Mouse (Mus musculus) midbrain, postnatal 0 days (tissue): ENCODE data around the gene Dennd1a. TPM values are rescaled to one million over a fixed set of nuclear protein-coding genes. Genes with fewer than 3 reads are reported as not detected.

Experiments
- ATAC-seq: fragments of 200-750 bp; cut with Nextera tagmentation; 2 replicates; pipeline ENCODE4 v1.8.0; 2017; ENCODE audit warnings: moderate number of reproducible peaks, mild to moderate bottlenecking, moderate TSS enrichment, moderate library complexity; ENCODE audit not compliant: low FRiP score
- DNase-seq: peaks from one replicate; pipeline ENCODE4 v3.0.0-alpha.2; 2015; ENCODE audit warnings: low spot score
- H3K27ac ChIP-seq: fragments of 300-500 bp; sonication (generic); 2 replicates; pipeline ENCODE4 v1.5.1; 2014; ENCODE audit warnings: low read depth, mild to moderate bottlenecking, low read length, mixed read lengths
- H3K27me3 ChIP-seq: fragments of 300-500 bp; sonication (generic); 2 replicates; pipeline ENCODE4 v1.6.1; 2014; ENCODE audit warnings: low read length, control low read depth, mixed read lengths; ENCODE audit not compliant: insufficient read depth
- H3K36me3 ChIP-seq: fragments of 300-500 bp; sonication (generic); 2 replicates; pipeline ENCODE4 v1.6.1; 2014; ENCODE audit warnings: low read length, control low read depth, mixed read lengths; ENCODE audit not compliant: insufficient read depth
- H3K4me1 ChIP-seq: fragments of 300-500 bp; sonication (generic); 2 replicates; pipeline ENCODE4 v1.6.1; 2014; ENCODE audit warnings: mild to moderate bottlenecking, control low read depth, antibody characterized with exemption, low read length, mixed read lengths; ENCODE audit not compliant: insufficient read depth
- H3K4me2 ChIP-seq: fragments of 300-500 bp; sonication (generic); 2 replicates; pipeline ENCODE4 v1.6.1; 2014; ENCODE audit warnings: low read depth, mild to moderate bottlenecking, low read length, mixed read lengths; ENCODE audit not compliant: poor library complexity, severe bottlenecking
- H3K4me3 ChIP-seq: fragments of 300-500 bp; sonication (generic); 2 replicates; pipeline ENCODE4 v1.5.1; 2014; ENCODE audit warnings: low read depth, mild to moderate bottlenecking, low read length, moderate library complexity
- H3K9ac ChIP-seq: fragments of 300-500 bp; sonication (generic); replicated peaks from 2 replicates; pipeline ENCODE4 v1.6.1; 2014; ENCODE audit warnings: mild to moderate bottlenecking, low read length, moderate library complexity, mixed read lengths; ENCODE audit not compliant: poor library complexity, severe bottlenecking
- H3K9me3 ChIP-seq: fragments of 300-500 bp; sonication (generic); 2 replicates; pipeline ENCODE4 v1.6.1; 2016; ENCODE audit warnings: low read length, control low read depth
- CTCF ChIP-seq: IDR thresholded peaks from 2 replicates; pipeline ENCODE4 v1.5.1; 2016; ENCODE audit warnings: antibody characterized with exemption, mild to moderate bottlenecking
- whole genome bisulfite sequencing: fragments of 180-500 bp; shearing (Covaris S2); extraction: QIAGEN DNeasy Blood & Tissue Kit; methylation state at CpG from one replicate; pipeline ENCODE4 v1.1.7; 2014; 5-methylcytosine and 5-hydroxymethylcytosine counted together
- polyA plus RNA-seq: library from polyadenylated mRNA; unstranded; fragments of >200 nt; fragmentation: Nextera tagmentation; extraction: Ambion mirVana; gene quantifications from 2 replicates; pipeline ENCODE4 v1.2.1, GENCODE M21; 2015
- total RNA-seq: library from RNA; depleted of rRNA; stranded (reverse); fragments of >200 nt; gene quantifications from 2 replicates; pipeline ENCODE4 v1.2.3, GENCODE M21; 2014

Dennd1a gene
- total and polyA plus RNA-seq, 2 experiments from 2014 or later, result 15.9 to 51.1 TPM

- Histone ChIP-seq H3K36me3 (no peaks in the 10 kb centered on the region), H3K9me3 (no peaks in the 10 kb centered on the region), H3K4me1 (no peaks in the 10 kb centered on the region), H3K4me3 (no peak overlapping the region), H3K27ac (no peak overlapping the region), H3K27me3 (no peaks in the 10 kb centered on the region), H3K4me2 (no peak overlapping the region), H3K9ac (no peak overlapping the region)
- ATAC-seq (no peak), DNase-seq (no peak)
- TF ChIP-seq CTCF, result no peak
- WGBS, result 73% methylated on average over 4 of the region's 4 CpGs
These were observed 414.4 kb downstream of the Dennd1a start for GRCm38 (mm10) chr2:37872791-37873190.

- Histone ChIP-seq H3K4me1 (no peaks in the 10 kb centered on the region), H3K4me3 (no peak overlapping the region), H3K4me2 (no peak overlapping the region), H3K27me3 (no peaks in the 10 kb centered on the region), H3K36me3 (no peaks in the 10 kb centered on the region), H3K9ac (no peak overlapping the region), H3K9me3 (no peaks in the 10 kb centered on the region), H3K27ac (no peak overlapping the region)
- peak; percentile 44; the same call in 1 of the 2 replicates for ATAC-seq
- no peak for TF ChIP-seq CTCF
- peak; percentile 58 for DNase-seq
- 24% methylated on average over 6 of the region's 6 CpGs for WGBS
These were observed 417.6 kb downstream of the Dennd1a start for GRCm38 (mm10) chr2:37869628-37870027.

DNA sequence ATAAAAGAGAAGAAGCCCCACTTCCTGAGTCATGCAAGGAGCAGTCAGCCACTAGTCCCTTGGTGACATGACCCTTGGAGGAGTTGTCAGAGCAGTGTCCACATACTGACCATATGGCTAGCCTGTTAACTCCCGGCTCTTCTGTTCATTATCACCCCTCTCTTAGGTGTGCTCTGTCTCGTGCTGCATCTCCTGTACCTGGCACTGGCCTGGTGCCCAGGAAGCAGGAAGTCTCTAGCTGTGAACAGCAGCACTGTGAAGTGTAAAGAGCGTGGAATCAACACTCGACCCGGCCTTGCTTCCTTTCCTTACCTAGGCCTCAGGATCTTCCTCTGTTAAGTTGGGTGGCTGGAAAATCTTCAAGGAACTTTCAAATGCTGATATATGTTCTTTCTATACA is 419.8 kb downstream of the Dennd1a start:
- no peak for ATAC-seq
- Histone ChIP-seq H3K9ac (no peak overlapping the region), H3K4me3 (no peak overlapping the region), H3K9me3 (no peaks in the 10 kb centered on the region), H3K27ac (no peak overlapping the region), H3K27me3 (no peaks in the 10 kb centered on the region), H3K4me2 (no peak overlapping the region), H3K4me1 (no peaks in the 10 kb centered on the region), H3K36me3 (no peaks in the 10 kb centered on the region)
- no peak for DNase-seq
- no peak for TF ChIP-seq CTCF
- WGBS, result 82% methylated on average over 5 of the region's 5 CpGs

GRCm38 (mm10) chr2:37857472-37857871 is 429.7 kb downstream of the Dennd1a start:
- DNase-seq, result no peak
- Histone ChIP-seq H3K4me2 (no peak overlapping the region), H3K9me3 (no peaks in the 10 kb centered on the region), H3K4me1 (no peaks in the 10 kb centered on the region), H3K9ac (no peak overlapping the region), H3K4me3 (no peak overlapping the region), H3K27ac (no peak overlapping the region), H3K36me3 (no peaks in the 10 kb centered on the region), H3K27me3 (no peaks in the 10 kb centered on the region)
- no peak for ATAC-seq
- TF ChIP-seq CTCF, result no peak
- WGBS, result 95% methylated on average over 1 of the region's 1 CpGs

- no peaks in the 10 kb centered on the region for H3K4me1 ChIP-seq
- no peak for DNase-seq
- no peaks in the 10 kb centered on the region for H3K9me3 ChIP-seq
- ATAC-seq, result no peak
- no peak overlapping the region for H3K27ac ChIP-seq
- H3K9ac ChIP-seq, result no peak overlapping the region
- H3K27me3 ChIP-seq, result no peaks in the 10 kb centered on the region
- H3K4me2 ChIP-seq, result no peak overlapping the region
- TF ChIP-seq CTCF, result no peak
- H3K4me3 ChIP-seq, result no peak overlapping the region
- 81% methylated on average over 3 of the region's 3 CpGs for WGBS
- H3K36me3 ChIP-seq, result no peaks in the 10 kb centered on the region
These were observed 430.2 kb downstream of the Dennd1a start for GRCm38 (mm10) chr2:37856955-37857354.

GRCm38 (mm10) chr2:37855226-37855625 is 432.0 kb downstream of the Dennd1a start:
- TF ChIP-seq CTCF, result no peak
- WGBS, result 81% methylated on average over 2 of the region's 2 CpGs

More at GRCm38 (mm10) chr2:37855226-37855625, 432.0 kb downstream of the Dennd1a start:
- H3K27ac ChIP-seq, result no peak overlapping the region
- no peak overlapping the region for H3K4me3 ChIP-seq
- no peaks in the 10 kb centered on the region for H3K36me3 ChIP-seq
- H3K27me3 ChIP-seq, result no peaks in the 10 kb centered on the region
- H3K4me1 ChIP-seq, result no peaks in the 10 kb centered on the region
- H3K9ac ChIP-seq, result no peak overlapping the region
- H3K9me3 ChIP-seq, result no peaks in the 10 kb centered on the region
- DNase-seq (peak; percentile 30), ATAC-seq (peak; percentile 54; the same call in 1 of the 2 replicates)
- no peak overlapping the region for H3K4me2 ChIP-seq
